Mouse (Mus musculus) liver (tissue): ENCODE results near the gene Olfr1112.
"Not testable (repeated sequence)": the region's sequence is repeated elsewhere in the genome, so short reads cannot be mapped to it uniquely, and the experiment has no call there.

Experiments used
- DNase-seq: peaks from one replicate; pipeline ENCODE4 v3.0.0-alpha.2; 2020; ENCODE audit warnings: mixed read lengths

The Olfr1112 gene

GRCm38 (mm10) chr2:87187498-87187897 is at the start of gene Olfr1112:
Olfr1112 (plus strand) TSS chr2:87187798.
- no peak for DNase-seq

GRCm38 (mm10) chr2:87140200-87140599 is 47.4 kb upstream of the Olfr1112 start, which contains the start of gene Olfr1110:
Olfr1110 (minus strand) TSS chr2:87140300.
- DNase-seq = no peak

GRCm38 (mm10) chr2:87152524-87152923 is 35.1 kb upstream of the Olfr1112 start, which contains the start of gene Olfr1111:
Olfr1111 (minus strand) TSS chr2:87152624.
- no peak for DNase-seq

GRCm38 (mm10) chr2:87167731-87168130 is 19.9 kb upstream of the Olfr1112 start:
- not testable (repeated sequence) for DNase-seq

- DNase-seq = no peak
Measured at GRCm38 (mm10) chr2:87208670-87209069, 21.1 kb downstream of the Olfr1112 start, which contains the start of gene Olfr1113. Olfr1113 (plus strand) TSS chr2:87208970.
